Mouse (Mus musculus): ENCODE measurements around the gene Il4i1. TPM values are rescaled to one million over a fixed set of nuclear protein-coding genes. Genes with fewer than 3 reads are reported as not detected.
"Not testable (repeated sequence)": the region's sequence is repeated elsewhere in the genome, so short reads cannot be mapped to it uniquely, and the experiment has no call there.

Gene Il4i1
- polyA plus RNA-seq, 2 experiments from 2014 or later: 1.9 to 3.6 TPM

- no peak for ATAC-seq
These were observed 48.7 kb downstream of the Il4i1 start for GRCm38 (mm10) chr7:44864595-44865542.

GRCm38 (mm10) chr7:44866276-44867009 lies 50.3 kb downstream of the Il4i1 start:
- ATAC-seq: no peak

GRCm38 (mm10) chr7:44867010-44867702 lies 51.0 kb downstream of the Il4i1 start:
- no peak for ATAC-seq

- ATAC-seq: no peak
These were observed 51.6 kb downstream of the Il4i1 start for GRCm38 (mm10) chr7:44867802-44868201.

- ATAC-seq: no peak
These were observed 52.3 kb downstream of the Il4i1 start for GRCm38 (mm10) chr7:44868465-44868864.

GRCm38 (mm10) chr7:44868919-44869696 lies 52.9 kb downstream of the Il4i1 start:
- peak; percentile 10 for ATAC-seq

- peak; percentile 89 for ATAC-seq
These were observed 53.7 kb downstream of the Il4i1 start, which contains the start of gene Ptov1 for GRCm38 (mm10) chr7:44869697-44870528. Ptov1 (minus strand) TSS chr7:44869788.

- ATAC-seq: no peak
These were observed 54.4 kb downstream of the Il4i1 start for GRCm38 (mm10) chr7:44870614-44871013.

- ATAC-seq: no peak
These were observed 55.0 kb downstream of the Il4i1 start for GRCm38 (mm10) chr7:44871181-44871580.

GRCm38 (mm10) chr7:44871774-44872173 lies 55.6 kb downstream of the Il4i1 start:
- not testable (repeated sequence) for ATAC-seq

- ATAC-seq: no peak
These were observed 61.6 kb downstream of the Il4i1 start for GRCm38 (mm10) chr7:44877833-44878232.

- no peak for ATAC-seq
These were observed 66.8 kb downstream of the Il4i1 start for GRCm38 (mm10) chr7:44883036-44883435.

GRCm38 (mm10) chr7:44884637-44885036 lies 68.5 kb downstream of the Il4i1 start:
- no peak for ATAC-seq

GRCm38 (mm10) chr7:44886964-44887363 lies 70.8 kb downstream of the Il4i1 start:
- ATAC-seq: no peak

- no peak for ATAC-seq
These were observed 72.3 kb downstream of the Il4i1 start for GRCm38 (mm10) chr7:44888256-44889105.

- no peak for ATAC-seq
These were observed 74.0 kb downstream of the Il4i1 start for GRCm38 (mm10) chr7:44890180-44890579.

Measured in CD4-positive, CD25-positive, alpha-beta regulatory T cell, adult 4 months (primary cell).